13 mouse cellular contexts compared by ENCODE assay signal in the genomic region with DNA sequence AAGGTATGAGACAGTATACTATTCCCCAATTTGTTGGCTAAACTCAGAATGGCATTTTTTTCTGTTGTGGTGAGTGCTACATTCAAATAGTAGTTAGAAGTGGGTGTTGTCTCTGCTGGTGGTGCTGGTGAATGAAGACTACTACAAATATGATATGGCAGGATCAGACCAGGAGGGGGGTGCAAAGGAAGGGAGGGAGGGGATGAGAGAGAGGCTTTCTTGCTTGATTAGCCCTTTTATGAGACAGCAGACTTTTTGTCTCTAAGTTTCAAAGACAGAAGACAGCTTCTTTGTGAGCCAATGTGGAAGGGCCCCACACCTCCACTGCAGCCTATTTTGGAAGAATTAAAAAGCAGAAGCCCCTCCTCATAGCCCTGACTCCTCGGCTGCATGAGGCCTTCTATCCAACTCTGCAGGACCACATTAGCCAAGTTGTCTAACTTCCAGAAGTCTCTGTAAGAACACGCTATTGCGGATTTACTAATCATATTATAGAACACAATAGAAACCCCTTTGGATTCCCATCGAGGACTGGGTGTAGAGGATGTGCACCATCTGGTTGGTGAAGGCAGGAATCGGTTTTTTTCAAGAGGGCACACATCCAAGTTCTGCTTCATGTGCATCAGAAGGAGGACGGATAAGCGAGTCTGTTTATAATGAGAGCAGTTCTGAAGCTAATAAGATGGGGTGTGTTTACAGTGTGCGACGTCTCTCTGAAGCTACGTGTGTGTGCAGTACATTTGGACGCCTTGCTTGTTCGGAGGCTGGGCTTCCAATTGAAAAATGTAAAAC.
DNase-seq lines count a peak whose midpoint lies in the region; ATAC-seq and TF ChIP-seq lines count a peak whose summit lies in the region.
"Had no signal": no experiment of that assay in that cellular context is flagged by ENCODE, and none has a peak within 500 bp of the region (broad histone marks: within the 10 kb centered on the region; RNA-seq: fewer than 3 reads in every experiment).

No protein-coding gene starts in this region.

- 39% methylated on average over 12 of the region's 12 CpGs for WGBS in hindbrain, embryonic 16.5 days
- WGBS in thymus, adult 2 months, result 93% methylated on average over 12 of the region's 12 CpGs

- no peaks in the 10 kb centered on the region for H3K9me3 ChIP-seq in hindbrain, embryonic 16.5 days (ENCODE audit: control insufficient read depth, low read length)
- H3K9me3 ChIP-seq: embryonic facial prominence, embryonic 13.5 days had no signal

- no peak overlapping the region for H3K4me3 ChIP-seq in hindbrain, embryonic 16.5 days (ENCODE audit: low read length)
- no peak overlapping the region for H3K4me3 ChIP-seq in thymus, adult 2 months (ENCODE audit: control insufficient read depth, insufficient read depth, low read length)
- H3K4me3 ChIP-seq: embryonic facial prominence, embryonic 13.5 days had no signal

- intact Hi-C loops in left cerebral cortex, postnatal 14 days (cut with DNase I), result no loop called here

- no peak for TF ChIP-seq POLR2A in thymus, adult 2 months (IDR thresholded peaks at IDR 0.05; ENCODE audit: control insufficient read depth, extremely low read depth, insufficient read depth, low read length, poor library complexity)

- DNase-seq in left cerebral cortex, postnatal 14 days (ENCODE audit: low spot score in 2 of 2), result peak; percentile 20 to 53
- DNase-seq in left cerebral cortex, adult 18-20 months (ENCODE audit: low spot score in 2 of 2), result no peak
- peak; percentile 42 for DNase-seq in brain, embryonic 18.5 days (ENCODE audit: low read depth, low spot score)
- DNase-seq in lung, postnatal 14 days, result peak; percentile 64
- DNase-seq in gastrocnemius, postnatal 10 days, result no peak
- no peak for DNase-seq in thymus, adult 2 months
- DNase-seq: cerebellum, adult 11-12 months; gastrocnemius, postnatal 36 days; thymus, postnatal 25 days had no signal

- H3K4me1 ChIP-seq in hindbrain, embryonic 16.5 days (ENCODE audit: control insufficient read depth, insufficient read depth, low read depth, low read length), result no peaks in the 10 kb centered on the region; the same call in 1 of the 2 replicates
- H3K4me1 ChIP-seq in thymus, adult 2 months (replicated peaks; ENCODE audit: control insufficient read depth, insufficient read depth, low read length), result no peaks in the 10 kb centered on the region

- peak; percentile 88 for ATAC-seq in hindbrain, embryonic 16.5 days
- no peak for ATAC-seq in megakaryocyte progenitor cell, adult 5-6 weeks (replicated peaks; ENCODE audit: poor library complexity)

- H3K9ac ChIP-seq in hindbrain, embryonic 16.5 days (ENCODE audit: low read depth, low read length), result no peak overlapping the region
- H3K9ac ChIP-seq: embryonic facial prominence, embryonic 13.5 days had no signal

- H3K27me3 ChIP-seq in hindbrain, embryonic 16.5 days (replicated peaks; ENCODE audit: control insufficient read depth, insufficient read depth, low read length), result no peaks in the 10 kb centered on the region
- H3K27me3 ChIP-seq in thymus, adult 2 months (ENCODE audit: control insufficient read depth, insufficient read depth, low read length), result no peaks in the 10 kb centered on the region
- H3K27me3 ChIP-seq: CH12.LX; embryonic facial prominence, embryonic 13.5 days had no signal

- no peak overlapping the region for H3K4me2 ChIP-seq in hindbrain, embryonic 16.5 days (ENCODE audit: low read length)
- H3K4me2 ChIP-seq: embryonic facial prominence, embryonic 13.5 days had no signal

- H3K36me3 ChIP-seq in hindbrain, embryonic 16.5 days (ENCODE audit: control insufficient read depth, insufficient read depth, low read length), result no peaks in the 10 kb centered on the region
- no peaks in the 10 kb centered on the region for H3K36me3 ChIP-seq in thymus, adult 2 months (ENCODE audit: control insufficient read depth, insufficient read depth, low read length)
- H3K36me3 ChIP-seq: embryonic facial prominence, embryonic 13.5 days had no signal

- TF ChIP-seq CTCF in thymus, adult 2 months (IDR thresholded peaks at IDR 0.05; ENCODE audit: borderline replicate concordance, control insufficient read depth, extremely low read depth, insufficient read depth, low read length, poor library complexity), result no peak

- no peak overlapping the region for H3K27ac ChIP-seq in hindbrain, embryonic 16.5 days (ENCODE audit: low read depth, low read length)
- no peak overlapping the region for H3K27ac ChIP-seq in thymus, adult 2 months (ENCODE audit: control insufficient read depth, insufficient read depth, low read length)
- H3K27ac ChIP-seq: embryonic facial prominence, embryonic 13.5 days had no signal

Comparison
In these comparisons a context has a peak if more than half of its experiments do, and no peak if none do; other contexts are left out.
1. DNase-seq: peak in left cerebral cortex, postnatal 14 days (2 of 2), brain, embryonic 18.5 days (single experiment) and lung, postnatal 14 days (single experiment); none in left cerebral cortex, adult 18-20 months (0 of 2), gastrocnemius, postnatal 10 days (single experiment) and thymus, adult 2 months (single experiment).